26 mouse cellular contexts compared by ENCODE assay signal in genomic region chr6:125284751-125285150, GRCm38 (mm10). TPM values are rescaled to one million over a fixed set of nuclear protein-coding genes. Genes with fewer than 3 reads are reported as not detected.
DNase-seq lines count a peak whose midpoint lies in the region; ATAC-seq and TF ChIP-seq lines count a peak whose summit lies in the region.
"Had no signal": no experiment of that assay in that cellular context is flagged by ENCODE, and none has a peak within 500 bp of the region (broad histone marks: within the 10 kb centered on the region; RNA-seq: fewer than 3 reads in every experiment).

No protein-coding gene starts in this region.

- no peak for TF ChIP-seq EP300 in liver, postnatal 0 days (IDR thresholded peaks at IDR 0.05; ENCODE audit: low read depth)
- TF ChIP-seq EP300 in ES-Bruce4 (IDR thresholded peaks at IDR 0.05; ENCODE audit: insufficient read depth, low read depth, low read length): no peak

- no peaks in the 10 kb centered on the region for H3K9me3 ChIP-seq in liver, postnatal 0 days (ENCODE audit: low read length)
- peaks cover 4% of the 10 kb centered on the region; the same call in 1 of the 2 replicates for H3K9me3 ChIP-seq in ES-Bruce4 (replicated peaks; ENCODE audit: control insufficient read depth, insufficient read depth, low read length, poor library complexity, severe bottlenecking)
- no peaks in the 10 kb centered on the region for H3K9me3 ChIP-seq in intestine, postnatal 0 days (ENCODE audit: control insufficient read depth)
- H3K9me3 ChIP-seq: heart, embryonic 12.5 days had no signal

- no peak overlapping the region for H3K4me2 ChIP-seq in liver, postnatal 0 days (ENCODE audit: low read depth, low read length)
- H3K4me2 ChIP-seq in intestine, postnatal 0 days (replicated peaks; ENCODE audit: low read depth): no peak overlapping the region
- H3K4me2 ChIP-seq: heart, embryonic 12.5 days; hindbrain, embryonic 14.5 days had no signal

- H3K27ac ChIP-seq in liver, postnatal 0 days (ENCODE audit: low read depth): no peak overlapping the region
- H3K27ac ChIP-seq in ES-Bruce4 (ENCODE audit: insufficient read depth, low read length): no peak overlapping the region
- H3K27ac ChIP-seq in intestine, postnatal 0 days (ENCODE audit: low read depth, low read length): no peak overlapping the region
- H3K27ac ChIP-seq: embryonic facial prominence, embryonic 10.5 days; forebrain, embryonic 10.5 days; gastrocnemius, adult 2 months; hindbrain, embryonic 10.5 days; hindbrain, embryonic 14.5 days had no signal

- TF ChIP-seq POLR2A in ES-Bruce4 (IDR thresholded peaks at IDR 0.05; ENCODE audit: insufficient read depth, low read length): no peak
- no peak for TF ChIP-seq POLR2A in lung, adult 2 months (IDR thresholded peaks at IDR 0.05; ENCODE audit: borderline replicate concordance, extremely low read depth, low read depth, low read length)

- 0 out of 2 replicates have a peak, but pooled peaks have one; percentile 4 for TF ChIP-seq CTCF in liver, postnatal 0 days (IDR thresholded peaks at IDR 0.05; ENCODE audit: low read depth)
- TF ChIP-seq CTCF in ES-Bruce4 (IDR thresholded peaks at IDR 0.05; ENCODE audit: low read depth, low read length): peak; percentile 8
- peak; percentile 34; the same call in 1 of the 2 replicates for TF ChIP-seq CTCF in intestine, postnatal 0 days (IDR thresholded peaks at IDR 0.05; ENCODE audit: low read depth)
- TF ChIP-seq CTCF in lung, adult 2 months (IDR thresholded peaks at IDR 0.05; ENCODE audit: insufficient read depth, low read length): no peak

- 83% methylated on average over 7 of the region's 7 CpGs for WGBS in liver, postnatal 0 days (ENCODE audit: insufficient replicate concordance)
- WGBS in intestine, postnatal 0 days: 82% methylated on average over 7 of the region's 7 CpGs
- WGBS in lung, adult 2 months: 92% methylated on average over 7 of the region's 7 CpGs

- no peak overlapping the region for H3K4me3 ChIP-seq in liver, postnatal 0 days (ENCODE audit: low read depth, low read length)
- no peak overlapping the region for H3K4me3 ChIP-seq in ES-Bruce4 (ENCODE audit: low read depth, low read length)
- no peak overlapping the region for H3K4me3 ChIP-seq in intestine, postnatal 0 days (ENCODE audit: low read depth, low read length)
- H3K4me3 ChIP-seq in lung, adult 2 months (replicated peaks; ENCODE audit: extremely low read depth, low read depth, low read length): no peak overlapping the region
- H3K4me3 ChIP-seq: embryonic facial prominence, embryonic 10.5 days; forebrain, embryonic 10.5 days; gastrocnemius, adult 2 months; heart, embryonic 12.5 days; hindbrain, embryonic 10.5 days had no signal

- no peaks in the 10 kb centered on the region for H3K27me3 ChIP-seq in liver, postnatal 0 days (ENCODE audit: insufficient read depth, low read length)
- H3K27me3 ChIP-seq in ES-Bruce4 (ENCODE audit: control insufficient read depth, insufficient read depth, low read length, poor library complexity, severe bottlenecking): 0 out of 2 replicates have a peak, but pooled peaks cover 2% of the 10 kb centered on the region
- H3K27me3 ChIP-seq in intestine, postnatal 0 days (replicated peaks; ENCODE audit: control insufficient read depth, insufficient read depth, low read length): no peaks in the 10 kb centered on the region
- H3K27me3 ChIP-seq: Patski had no signal

- H3K36me3 ChIP-seq in liver, postnatal 0 days (replicated peaks; ENCODE audit: insufficient read depth, low read length): no peaks in the 10 kb centered on the region
- no peaks in the 10 kb centered on the region for H3K36me3 ChIP-seq in ES-Bruce4 (ENCODE audit: control insufficient read depth, insufficient read depth, low read length, poor library complexity, severe bottlenecking)
- H3K36me3 ChIP-seq in intestine, postnatal 0 days (ENCODE audit: control insufficient read depth, insufficient read depth): no peaks in the 10 kb centered on the region
- H3K36me3 ChIP-seq: embryonic facial prominence, embryonic 10.5 days; forebrain, embryonic 10.5 days; heart, embryonic 12.5 days; hindbrain, embryonic 10.5 days had no signal

- DNase-seq in liver, postnatal 0 days: no peak
- DNase-seq in liver: no peak
- peak; percentile 85 for DNase-seq in R1 (ENCODE audit: low read depth, low spot score)
- DNase-seq in left cerebral cortex, adult 11 months (ENCODE audit: low spot score): no peak
- DNase-seq in lung, adult 2 months: no peak
- DNase-seq: adrenal gland, postnatal 14 days; cerebellum, adult 11-12 months; cerebellum, adult 9-11 months; cerebellum, postnatal 36 days; gastrocnemius, adult 2 months; gastrocnemius, postnatal 25 days had no signal

- no peak for ATAC-seq in liver, postnatal 0 days
- no peak for ATAC-seq in intestine, postnatal 0 days
- ATAC-seq in erythroid progenitor cell, adult 5-6 weeks (replicated peaks; ENCODE audit: low FRiP score, poor library complexity, severe bottlenecking): no peak
- ATAC-seq: forebrain, embryonic 14.5 days; Patski had no signal

- H3K9ac ChIP-seq in liver, postnatal 0 days (replicated peaks): no peak overlapping the region
- H3K9ac ChIP-seq in ES-Bruce4 (ENCODE audit: low read depth, poor library complexity, severe bottlenecking): no peak overlapping the region
- no peak overlapping the region for H3K9ac ChIP-seq in intestine, postnatal 0 days (ENCODE audit: low read depth, low read length)
- H3K9ac ChIP-seq: heart, embryonic 12.5 days; hindbrain, embryonic 14.5 days had no signal

- H3K4me1 ChIP-seq in liver, postnatal 0 days (ENCODE audit: insufficient read depth): no peaks in the 10 kb centered on the region
- no peaks in the 10 kb centered on the region for H3K4me1 ChIP-seq in ES-Bruce4 (ENCODE audit: control insufficient read depth, insufficient read depth, low read length)
- H3K4me1 ChIP-seq in intestine, postnatal 0 days (replicated peaks; ENCODE audit: control insufficient read depth, insufficient read depth, low read length): no peaks in the 10 kb centered on the region; the same call in 1 of the 2 replicates
- no peaks in the 10 kb centered on the region for H3K4me1 ChIP-seq in lung, adult 2 months (ENCODE audit: control insufficient read depth, insufficient read depth, low read length)
- H3K4me1 ChIP-seq: forebrain, embryonic 10.5 days; heart, embryonic 12.5 days; hindbrain, embryonic 10.5 days had no signal

RNA-seq across cellular contexts. Expression of gene Tuba3a, which starts 1.1 kb away (rescaled TPM):
- polyA plus RNA-seq in liver, postnatal 0 days (2015; fragmentation: Nextera tagmentation; extraction: Ambion mirVana): not detected in 2 replicates
- polyA plus RNA-seq in ES-Bruce4 (2011; ENCODE audit: insufficient read depth, insufficient read length, low read depth, missing spikeins): 2.2 and 3.6 TPM in 2 replicates
- not detected in 2 replicates for polyA plus RNA-seq in intestine, postnatal 0 days (2015; fragmentation: Nextera tagmentation; extraction: Ambion mirVana)
- polyA plus RNA-seq in lung, adult 2 months (2012; rRNA removed): 0.17 and 0.19 TPM in 2 replicates
- total RNA-seq in erythroid progenitor cell, adult 5-6 weeks (2015; ENCODE audit: low replicate concordance): not detected in 2 replicates
- total RNA-seq in erythroid progenitor cell, adult 5-6 weeks (2017; ENCODE audit: low replicate concordance): not detected in 2 replicates
- total RNA-seq: adrenal gland, adult 18-20 months; adrenal gland, postnatal 14 days; gastrocnemius, adult 2 months; gastrocnemius, postnatal 25 days; granulocyte monocyte progenitor cell, adult 5-6 weeks; heart, adult 8-10 months; heart, postnatal 25 days had no signal
- polyA plus RNA-seq: heart, embryonic 12.5 days; heart, embryonic 16.5 days; hindbrain, embryonic 10.5 days; hindbrain, embryonic 14.5 days; Patski had no signal

RNA-seq across cellular contexts. Expression of gene Ltbr, which starts 28.9 kb away (rescaled TPM):
- 31.8 TPM in 2 replicates for polyA plus RNA-seq in liver, postnatal 0 days (2015; fragmentation: Nextera tagmentation; extraction: Ambion mirVana)
- 8.0 and 9.5 TPM in 2 replicates for polyA plus RNA-seq in ES-Bruce4 (2011; ENCODE audit: insufficient read depth, insufficient read length, low read depth, missing spikeins)
- polyA plus RNA-seq in intestine, postnatal 0 days (2015; fragmentation: Nextera tagmentation; extraction: Ambion mirVana): 104 and 110 TPM in 2 replicates
- polyA plus RNA-seq in lung, adult 2 months (2012; rRNA removed): 107 and 116 TPM in 2 replicates
- 0.84 and 5.0 TPM in 2 replicates for total RNA-seq in erythroid progenitor cell, adult 5-6 weeks (2015; ENCODE audit: low replicate concordance)
- total RNA-seq in erythroid progenitor cell, adult 5-6 weeks (2017; ENCODE audit: low replicate concordance): 2.8 and 3.5 TPM in 2 replicates

RNA-seq across cellular contexts. Expression of gene Scnn1a, which starts 35.7 kb away (rescaled TPM):
- 0.76 and 1.1 TPM in 2 replicates for polyA plus RNA-seq in liver, postnatal 0 days (2015; fragmentation: Nextera tagmentation; extraction: Ambion mirVana)
- polyA plus RNA-seq in ES-Bruce4 (2011; ENCODE audit: insufficient read depth, insufficient read length, low read depth, missing spikeins): 2.0 and 2.3 TPM in 2 replicates
- 16.9 and 19.0 TPM in 2 replicates for polyA plus RNA-seq in intestine, postnatal 0 days (2015; fragmentation: Nextera tagmentation; extraction: Ambion mirVana)
- polyA plus RNA-seq in lung, adult 2 months (2012; rRNA removed): 245 and 249 TPM in 2 replicates
- 2.9 and 7.6 TPM in 2 replicates for total RNA-seq in erythroid progenitor cell, adult 5-6 weeks (2015; ENCODE audit: low replicate concordance)
- not detected in 2 replicates for total RNA-seq in erythroid progenitor cell, adult 5-6 weeks (2017; ENCODE audit: low replicate concordance)

RNA-seq across cellular contexts. Expression of gene Cd27, which starts 47.9 kb away (rescaled TPM):
- polyA plus RNA-seq in liver, postnatal 0 days (2015; fragmentation: Nextera tagmentation; extraction: Ambion mirVana): 1.1 and 2.3 TPM in 2 replicates
- polyA plus RNA-seq in ES-Bruce4 (2011; ENCODE audit: insufficient read depth, insufficient read length, low read depth, missing spikeins): not detected in 2 replicates
- 0.78 and 2.1 TPM in 2 replicates for polyA plus RNA-seq in intestine, postnatal 0 days (2015; fragmentation: Nextera tagmentation; extraction: Ambion mirVana)
- polyA plus RNA-seq in lung, adult 2 months (2012; rRNA removed): 8.1 and 9.8 TPM in 2 replicates
- total RNA-seq in erythroid progenitor cell, adult 5-6 weeks (2015; ENCODE audit: low replicate concordance): 5.0 and 7.5 TPM in 2 replicates
- total RNA-seq in erythroid progenitor cell, adult 5-6 weeks (2017; ENCODE audit: low replicate concordance): 0.51 and 1.2 TPM in 2 replicates

RNA-seq across cellular contexts. Expression of gene Tapbpl, which starts 53.1 kb away (rescaled TPM):
- 14.4 and 14.7 TPM in 2 replicates for polyA plus RNA-seq in liver, postnatal 0 days (2015; fragmentation: Nextera tagmentation; extraction: Ambion mirVana)
- polyA plus RNA-seq in ES-Bruce4 (2011; ENCODE audit: insufficient read depth, insufficient read length, low read depth, missing spikeins): 2.1 and 3.9 TPM in 2 replicates
- polyA plus RNA-seq in intestine, postnatal 0 days (2015; fragmentation: Nextera tagmentation; extraction: Ambion mirVana): 25.9 and 26.7 TPM in 2 replicates
- polyA plus RNA-seq in lung, adult 2 months (2012; rRNA removed): 29.8 and 33.4 TPM in 2 replicates
- total RNA-seq in erythroid progenitor cell, adult 5-6 weeks (2015; ENCODE audit: low replicate concordance): 0.84 and 1.8 TPM in 2 replicates
- total RNA-seq in erythroid progenitor cell, adult 5-6 weeks (2017; ENCODE audit: low replicate concordance): 6.7 and 6.8 TPM in 2 replicates

Comparison
In these comparisons a context has a peak if more than half of its experiments do, and no peak if none do; other contexts are left out.
1. RNA of gene Scnn1a, which starts 35.7 kb away (polyA plus RNA-seq): 245 to 249 TPM in lung, adult 2 months; 16.9 to 19.0 TPM in intestine, postnatal 0 days, 2.0 to 2.3 TPM in ES-Bruce4 and 0.76 to 1.1 TPM in liver, postnatal 0 days; every median in the first group is over 10 times any median in the second.